Mouse (Mus musculus) small intestine, adult 2 months (tissue): ENCODE data around the gene Stim1.

Source experiments
- CTCF ChIP-seq: fragments of 200-500 bp; IDR thresholded peaks from 2 replicates; pipeline ENCODE4 v1.5.1; 2012; ENCODE audit warnings: low read depth, mild to moderate bottlenecking, control low read depth, inconsistent platforms, low read length, moderate library complexity, mixed read lengths; ENCODE audit not compliant: insufficient replicate concordance, insufficient read length; ENCODE audit errors: extremely low read depth
- POLR2A ChIP-seq: fragments of 200-500 bp; IDR thresholded peaks from 2 replicates; pipeline ENCODE4 v1.6.1; 2012; ENCODE audit warnings: low read depth, mild to moderate bottlenecking, control low read depth, inconsistent platforms, low read length, moderate library complexity

GRCm38 (mm10) chr7:102222830-102223556, 44.6 kb upstream of the Stim1 start:
- no peak for TF ChIP-seq CTCF
- TF ChIP-seq POLR2A = no peak
